Mouse (Mus musculus) midbrain, embryonic 13.5 days (tissue): ENCODE data around the gene Mecom. TPM values are rescaled to one million over a fixed set of nuclear protein-coding genes. Genes with fewer than 3 reads are reported as not detected.

Source experiments
- ATAC-seq: fragments of 200-750 bp; cut with Nextera tagmentation; 2 replicates; pipeline ENCODE4 v1.8.0; 2017; ENCODE audit warnings: mild to moderate bottlenecking, moderate TSS enrichment, moderate library complexity
- H3K27ac ChIP-seq: fragments of 300-500 bp; sonication (generic); 2 replicates; pipeline ENCODE4 v1.5.1; 2015; ENCODE audit warnings: inconsistent platforms, mild to moderate bottlenecking, moderate library complexity
- H3K27me3 ChIP-seq: fragments of 300-500 bp; sonication (generic); 2 replicates; pipeline ENCODE4 v1.6.1; 2015; ENCODE audit warnings: mild to moderate bottlenecking, inconsistent platforms
- H3K36me3 ChIP-seq: fragments of 300-500 bp; sonication (generic); 2 replicates; pipeline ENCODE4 v1.6.1; 2015; ENCODE audit warnings: mild to moderate bottlenecking, inconsistent platforms
- H3K4me1 ChIP-seq: fragments of 300-500 bp; sonication (generic); replicated peaks from 2 replicates; pipeline ENCODE4 v1.6.1; 2015; ENCODE audit warnings: inconsistent platforms
- H3K4me2 ChIP-seq: fragments of 300-500 bp; sonication (generic); replicated peaks from 2 replicates; pipeline ENCODE4 v1.6.1; 2015; ENCODE audit warnings: moderate library complexity, mild to moderate bottlenecking, inconsistent platforms
- H3K4me3 ChIP-seq: fragments of 300-500 bp; sonication (generic); replicated peaks from 2 replicates; pipeline ENCODE4 v1.5.1; 2015; ENCODE audit warnings: mild to moderate bottlenecking, inconsistent platforms
- H3K9ac ChIP-seq: fragments of 300-500 bp; sonication (generic); replicated peaks from 2 replicates; pipeline ENCODE4 v1.6.1; 2015; ENCODE audit warnings: mild to moderate bottlenecking, inconsistent platforms
- H3K9me3 ChIP-seq: fragments of 300-500 bp; sonication (generic); 2 replicates; pipeline ENCODE4 v1.6.1; 2016; ENCODE audit warnings: mild to moderate bottlenecking, inconsistent platforms
- WGBS: fragments of 180-500 bp; shearing (Covaris S2); methylation state at CpG from one replicate; pipeline ENCODE4 v1.1.7; 2015; 5-methylcytosine and 5-hydroxymethylcytosine counted together
- polyA plus RNA-seq: library from polyadenylated mRNA; unstranded; fragments of >200 nt; fragmentation: Nextera tagmentation; extraction: Ambion mirVana; gene quantifications from 2 replicates; pipeline ENCODE4 v1.2.1, GENCODE M21; 2015

The Mecom gene
- polyA plus RNA-seq, 1 experiment from 2014 or later, result 11.1 TPM

GRCm38 (mm10) chr3:30207431-30207830 lies 340.4 kb downstream of the Mecom start:
- Histone ChIP-seq H3K9me3 (no peaks in the 10 kb centered on the region), H3K9ac (no peak overlapping the region), H3K27ac (no peak overlapping the region), H3K27me3 (no peaks in the 10 kb centered on the region), H3K4me2 (0 out of 2 replicates have a peak overlapping the region, but pooled peaks have one; percentile 20), H3K4me3 (no peak overlapping the region), H3K4me1 (peaks cover 8% of the 10 kb centered on the region), H3K36me3 (no peaks in the 10 kb centered on the region)
- 60% methylated on average over 5 of the region's 5 CpGs for WGBS
- 0 out of 2 replicates have a peak, but pooled peaks have one; percentile 55 for ATAC-seq

- H3K4me1 ChIP-seq, result peaks cover 8% of the 10 kb centered on the region
- no peak overlapping the region for H3K9ac ChIP-seq
- H3K4me3 ChIP-seq, result no peak overlapping the region
- no peaks in the 10 kb centered on the region for H3K27me3 ChIP-seq
- no peaks in the 10 kb centered on the region for H3K36me3 ChIP-seq
- ATAC-seq, result no peak
- 89% methylated on average over 8 of the region's 8 CpGs for WGBS
- no peak overlapping the region for H3K4me2 ChIP-seq
- H3K9me3 ChIP-seq, result no peaks in the 10 kb centered on the region
- H3K27ac ChIP-seq, result no peak overlapping the region
These were observed 341.7 kb downstream of the Mecom start for GRCm38 (mm10) chr3:30206123-30206522.

GRCm38 (mm10) chr3:30203764-30204163 lies 344.0 kb downstream of the Mecom start:
- peaks cover 8% of the 10 kb centered on the region for H3K4me1 ChIP-seq
- ATAC-seq, result no peak
- no peak overlapping the region for H3K4me2 ChIP-seq
- no peak overlapping the region for H3K4me3 ChIP-seq
- WGBS, result 90% methylated on average over 2 of the region's 2 CpGs
- no peaks in the 10 kb centered on the region for H3K36me3 ChIP-seq
- H3K9ac ChIP-seq, result no peak overlapping the region
- no peaks in the 10 kb centered on the region for H3K9me3 ChIP-seq
- no peak overlapping the region for H3K27ac ChIP-seq
- no peaks in the 10 kb centered on the region for H3K27me3 ChIP-seq

GRCm38 (mm10) chr3:30198854-30199253 lies 349.0 kb downstream of the Mecom start:
- WGBS, result 72% methylated on average over 2 of the region's 2 CpGs
- H3K27ac ChIP-seq, result no peak overlapping the region
- H3K4me3 ChIP-seq, result no peak overlapping the region
- no peaks in the 10 kb centered on the region for H3K4me1 ChIP-seq
- no peaks in the 10 kb centered on the region for H3K36me3 ChIP-seq
- no peaks in the 10 kb centered on the region for H3K27me3 ChIP-seq
- H3K9me3 ChIP-seq, result no peaks in the 10 kb centered on the region
- ATAC-seq, result no peak
- no peak overlapping the region for H3K4me2 ChIP-seq
- no peak overlapping the region for H3K9ac ChIP-seq

- Histone ChIP-seq H3K9me3 (no peaks in the 10 kb centered on the region), H3K27ac (no peak overlapping the region), H3K9ac (no peak overlapping the region), H3K4me2 (no peak overlapping the region), H3K4me3 (no peak overlapping the region), H3K4me1 (no peaks in the 10 kb centered on the region), H3K36me3 (no peaks in the 10 kb centered on the region), H3K27me3 (no peaks in the 10 kb centered on the region)
- no peak for ATAC-seq
- 82% methylated on average over 5 of the region's 5 CpGs for WGBS
These were observed 349.6 kb downstream of the Mecom start for GRCm38 (mm10) chr3:30198227-30198626.

- no peak overlapping the region for H3K9ac ChIP-seq
- H3K36me3 ChIP-seq, result no peaks in the 10 kb centered on the region
- H3K27me3 ChIP-seq, result no peaks in the 10 kb centered on the region
- ATAC-seq, result no peak
- no peak overlapping the region for H3K4me2 ChIP-seq
- WGBS, result 97% methylated on average over 3 of the region's 3 CpGs
- peaks cover 6% of the 10 kb centered on the region; the same call in 1 of the 2 replicates for H3K4me1 ChIP-seq
- H3K27ac ChIP-seq, result no peak overlapping the region
- no peaks in the 10 kb centered on the region for H3K9me3 ChIP-seq
- H3K4me3 ChIP-seq, result no peak overlapping the region
These were observed 352.6 kb downstream of the Mecom start for GRCm38 (mm10) chr3:30195186-30195585.

- WGBS, result 31% methylated on average over 12 of the region's 12 CpGs
- H3K4me1 ChIP-seq, result peaks cover 12% of the 10 kb centered on the region; the same call in 1 of the 2 replicates
- H3K4me2 ChIP-seq, result no peak overlapping the region
- no peaks in the 10 kb centered on the region for H3K36me3 ChIP-seq
- H3K9me3 ChIP-seq, result no peaks in the 10 kb centered on the region
- ATAC-seq, result peak; percentile 20; the same call in 1 of the 2 replicates
- no peak overlapping the region for H3K4me3 ChIP-seq
- no peak overlapping the region for H3K27ac ChIP-seq
- no peak overlapping the region for H3K9ac ChIP-seq
- no peaks in the 10 kb centered on the region for H3K27me3 ChIP-seq
These were observed 355.4 kb downstream of the Mecom start for GRCm38 (mm10) chr3:30192294-30193007.

GRCm38 (mm10) chr3:30189325-30189724 lies 358.5 kb downstream of the Mecom start:
- no peak overlapping the region for H3K4me2 ChIP-seq
- no peaks in the 10 kb centered on the region for H3K36me3 ChIP-seq
- H3K27ac ChIP-seq, result no peak overlapping the region
- no peak overlapping the region for H3K4me3 ChIP-seq
- 85% methylated on average over 2 of the region's 2 CpGs for WGBS
- H3K4me1 ChIP-seq, result peaks cover 12% of the 10 kb centered on the region; the same call in 1 of the 2 replicates
- no peak for ATAC-seq
- no peaks in the 10 kb centered on the region for H3K9me3 ChIP-seq
- no peaks in the 10 kb centered on the region for H3K27me3 ChIP-seq
- no peak overlapping the region for H3K9ac ChIP-seq

- Histone ChIP-seq H3K36me3 (no peaks in the 10 kb centered on the region), H3K9ac (no peak overlapping the region), H3K27ac (no peak overlapping the region), H3K4me2 (no peak overlapping the region), H3K4me3 (no peak overlapping the region), H3K4me1 (peaks cover 12% of the 10 kb centered on the region; the same call in 1 of the 2 replicates), H3K27me3 (no peaks in the 10 kb centered on the region), H3K9me3 (no peaks in the 10 kb centered on the region)
- ATAC-seq, result no peak
- 61% methylated on average over 5 of the region's 5 CpGs for WGBS
These were observed 359.9 kb downstream of the Mecom start for GRCm38 (mm10) chr3:30187812-30188469.

GRCm38 (mm10) chr3:30181807-30182481 lies 365.9 kb downstream of the Mecom start:
- Histone ChIP-seq H3K4me3 (no peak overlapping the region), H3K9me3 (no peaks in the 10 kb centered on the region), H3K36me3 (no peaks in the 10 kb centered on the region), H3K4me1 (no peaks in the 10 kb centered on the region), H3K27me3 (no peaks in the 10 kb centered on the region), H3K27ac (no peak overlapping the region), H3K4me2 (no peak overlapping the region), H3K9ac (no peak overlapping the region)
- 86% methylated on average over 8 of the region's 8 CpGs for WGBS
- no peak for ATAC-seq

GRCm38 (mm10) chr3:30176615-30177014 lies 371.2 kb downstream of the Mecom start:
- WGBS, result 93% methylated on average over 5 of the region's 5 CpGs

GRCm38 (mm10) chr3:30173812-30174211 lies 374.0 kb downstream of the Mecom start:
- Histone ChIP-seq H3K27me3 (no peaks in the 10 kb centered on the region), H3K4me3 (no peak overlapping the region), H3K9me3 (no peaks in the 10 kb centered on the region; the same call in 1 of the 2 replicates), H3K4me1 (no peaks in the 10 kb centered on the region), H3K9ac (no peak overlapping the region), H3K4me2 (no peak overlapping the region), H3K36me3 (no peaks in the 10 kb centered on the region), H3K27ac (no peak overlapping the region)
- no peak for ATAC-seq
- 81% methylated on average over 3 of the region's 3 CpGs for WGBS

More at GRCm38 (mm10) chr3:30176615-30177014, 371.2 kb downstream of the Mecom start:
- Histone ChIP-seq H3K27ac (no peak overlapping the region), H3K36me3 (no peaks in the 10 kb centered on the region), H3K4me1 (no peaks in the 10 kb centered on the region), H3K9me3 (no peaks in the 10 kb centered on the region; the same call in 1 of the 2 replicates), H3K4me3 (no peak overlapping the region), H3K9ac (no peak overlapping the region), H3K4me2 (no peak overlapping the region), H3K27me3 (no peaks in the 10 kb centered on the region)
- ATAC-seq, result no peak
